Mouse (Mus musculus) embryonic facial prominence, embryonic 15.5 days (tissue): Measurements from ENCODE around the gene Pgd. TPM values are rescaled to one million over a fixed set of nuclear protein-coding genes. Genes with fewer than 3 reads are reported as not detected.
"Not testable (repeated sequence)": the region's sequence is repeated elsewhere in the genome, so short reads cannot be mapped to it uniquely, and the experiment has no call there.

Source experiments
- ATAC-seq: fragments of 200-750 bp; cut with Nextera tagmentation; 2 replicates; pipeline ENCODE4 v1.8.0; 2017; ENCODE audit warnings: low read depth, moderate TSS enrichment; ENCODE audit not compliant: insufficient number of reproducible peaks, low FRiP score, low TSS enrichment
- H3K27ac ChIP-seq: fragments of 300-500 bp; sonication (generic); replicated peaks from 2 replicates; pipeline ENCODE4 v1.5.1; 2015; ENCODE audit warnings: mild to moderate bottlenecking, inconsistent platforms
- H3K27me3 ChIP-seq: fragments of 300-500 bp; sonication (generic); 2 replicates; pipeline ENCODE4 v1.6.1; 2015; ENCODE audit warnings: inconsistent platforms
- H3K36me3 ChIP-seq: fragments of 300-500 bp; sonication (generic); 2 replicates; pipeline ENCODE4 v1.6.1; 2015; ENCODE audit warnings: mild to moderate bottlenecking, inconsistent platforms
- H3K4me1 ChIP-seq: fragments of 300-500 bp; sonication (generic); 2 replicates; pipeline ENCODE4 v1.6.1; 2015; ENCODE audit warnings: inconsistent platforms
- H3K4me2 ChIP-seq: fragments of 300-500 bp; sonication (generic); replicated peaks from 2 replicates; pipeline ENCODE4 v1.6.1; 2015; ENCODE audit warnings: mild to moderate bottlenecking, inconsistent platforms
- H3K4me3 ChIP-seq: fragments of 300-500 bp; sonication (generic); replicated peaks from 2 replicates; pipeline ENCODE4 v1.5.1; 2015; ENCODE audit warnings: mild to moderate bottlenecking, inconsistent platforms
- H3K9ac ChIP-seq: fragments of 300-500 bp; sonication (generic); 2 replicates; pipeline ENCODE4 v1.6.1; 2015; ENCODE audit warnings: inconsistent platforms
- H3K9me3 ChIP-seq: fragments of 300-500 bp; sonication (generic); replicated peaks from 2 replicates; pipeline ENCODE4 v1.6.1; 2016; ENCODE audit warnings: inconsistent platforms
- WGBS: fragments of 180-500 bp; shearing (Covaris S2); methylation state at CpG from one replicate; pipeline ENCODE4 v1.1.7; 2015; 5-methylcytosine and 5-hydroxymethylcytosine counted together
- polyA plus RNA-seq: library from polyadenylated mRNA; unstranded; fragments of >200 nt; fragmentation: Nextera tagmentation; extraction: Ambion mirVana; gene quantifications from 2 replicates; pipeline ENCODE4 v1.2.1, GENCODE M21; 2015

The Pgd gene
- polyA plus RNA-seq, 1 experiment from 2014 or later: 104 TPM

DNA sequence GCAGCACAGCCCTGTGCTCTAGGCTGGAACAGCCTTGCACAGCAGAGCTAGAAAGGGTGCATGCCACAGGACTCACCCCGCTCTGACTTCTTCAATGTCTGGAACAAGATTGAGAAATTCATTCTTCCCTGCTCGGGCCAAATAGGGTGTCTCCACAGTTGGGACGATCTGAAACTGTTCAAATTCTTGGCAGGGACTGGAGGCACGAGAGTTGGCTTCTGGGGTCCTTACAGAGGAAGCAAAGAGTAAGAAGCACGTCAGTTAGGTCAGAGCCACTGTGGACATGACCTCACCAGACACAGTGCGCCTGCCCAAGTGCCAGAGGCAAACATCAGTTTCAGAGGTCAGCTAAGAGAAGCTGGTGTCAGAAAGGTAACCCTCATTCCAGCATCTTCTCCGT lies 15.6 kb upstream of the Pgd start:
- no peak for ATAC-seq
- 80% methylated on average over 7 of the region's 7 CpGs for WGBS
- no peak overlapping the region for H3K4me3 ChIP-seq
- no peaks in the 10 kb centered on the region for H3K27me3 ChIP-seq
- peaks cover 73% of the 10 kb centered on the region for H3K36me3 ChIP-seq
- H3K27ac ChIP-seq: no peak overlapping the region
- no peak overlapping the region for H3K9ac ChIP-seq
- no peaks in the 10 kb centered on the region for H3K9me3 ChIP-seq
- H3K4me2 ChIP-seq: no peak overlapping the region
- H3K4me1 ChIP-seq: no peaks in the 10 kb centered on the region

DNA sequence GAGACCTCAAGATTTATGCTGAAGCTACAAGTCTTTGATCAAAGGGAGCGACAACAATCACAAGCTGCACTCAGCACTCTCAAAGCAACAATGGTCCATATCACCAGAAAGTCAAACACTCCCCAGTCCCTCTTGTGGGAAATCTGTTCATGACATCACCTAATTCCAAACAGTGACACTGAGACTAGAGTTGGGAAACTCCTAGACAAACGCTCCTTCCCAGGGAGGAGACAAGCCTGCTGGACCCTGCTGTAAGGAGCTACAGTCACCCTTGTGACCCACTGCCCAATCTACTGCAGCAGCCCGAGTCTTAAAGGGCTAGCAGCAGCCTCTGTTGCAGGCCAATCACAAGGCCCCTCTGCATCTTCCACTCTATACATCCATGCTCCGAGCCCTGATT lies 13.0 kb upstream of the Pgd start:
- no peak for ATAC-seq
- Histone ChIP-seq H3K27me3 (no peaks in the 10 kb centered on the region), H3K4me3 (no peak overlapping the region), H3K27ac (no peak overlapping the region), H3K36me3 (peaks cover 50% of the 10 kb centered on the region), H3K4me2 (no peak overlapping the region), H3K4me1 (no peaks in the 10 kb centered on the region), H3K9me3 (no peaks in the 10 kb centered on the region), H3K9ac (no peak overlapping the region)
- WGBS: 49% methylated on average over 4 of the region's 4 CpGs

DNA sequence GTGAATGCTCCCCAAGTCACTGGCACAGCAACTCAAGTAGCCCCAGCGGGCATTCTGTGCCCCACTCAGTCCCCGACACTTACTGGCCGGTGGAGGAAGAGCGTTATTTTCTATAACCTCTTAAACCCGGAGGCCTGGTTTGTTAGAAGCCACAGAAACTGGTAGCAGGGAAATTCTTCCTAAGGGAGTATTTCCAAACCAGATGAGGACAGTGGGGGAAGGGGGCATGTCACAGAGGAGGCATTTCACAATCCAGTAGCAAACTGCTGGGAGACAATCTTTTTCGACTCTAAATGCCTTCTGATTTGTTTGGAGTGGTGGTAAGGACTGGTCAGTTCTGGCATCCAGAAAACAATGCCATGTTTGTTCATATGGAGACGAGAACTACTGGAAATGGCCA lies 12.6 kb upstream of the Pgd start:
- no peak overlapping the region for H3K4me3 ChIP-seq
- WGBS: 54% methylated on average over 7 of the region's 7 CpGs
- ATAC-seq: no peak
- no peak overlapping the region for H3K9ac ChIP-seq
- H3K9me3 ChIP-seq: no peaks in the 10 kb centered on the region
- H3K27ac ChIP-seq: no peak overlapping the region
- H3K36me3 ChIP-seq: peaks cover 45% of the 10 kb centered on the region
- no peaks in the 10 kb centered on the region for H3K27me3 ChIP-seq
- H3K4me2 ChIP-seq: no peak overlapping the region
- no peaks in the 10 kb centered on the region for H3K4me1 ChIP-seq

DNA sequence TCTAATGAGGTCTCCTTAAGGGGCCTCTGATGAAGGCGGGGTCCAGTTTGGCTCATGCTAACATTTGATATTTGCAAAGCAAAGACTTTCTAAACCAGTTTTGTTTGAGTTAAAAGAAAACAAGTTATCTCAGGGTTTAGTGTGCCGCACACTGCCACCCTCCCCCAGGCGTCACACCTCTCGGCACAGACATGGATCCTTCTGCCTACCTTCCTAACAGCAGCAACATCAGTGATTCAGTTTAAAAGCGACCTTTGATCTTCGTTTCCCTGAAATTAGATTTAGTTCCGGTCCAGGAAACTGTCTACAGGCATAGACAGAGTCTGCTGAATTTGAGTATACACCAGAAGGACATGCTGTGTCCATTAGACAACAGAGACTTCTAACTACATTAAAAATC lies 11.8 kb upstream of the Pgd start:
- H3K4me3 ChIP-seq: no peak overlapping the region
- no peak for ATAC-seq
- no peak overlapping the region for H3K27ac ChIP-seq
- H3K27me3 ChIP-seq: no peaks in the 10 kb centered on the region
- H3K4me1 ChIP-seq: peaks cover 2% of the 10 kb centered on the region; the same call in 1 of the 2 replicates
- H3K4me2 ChIP-seq: no peak overlapping the region
- peaks cover 37% of the 10 kb centered on the region for H3K36me3 ChIP-seq
- H3K9me3 ChIP-seq: no peaks in the 10 kb centered on the region
- no peak overlapping the region for H3K9ac ChIP-seq
- WGBS: 38% methylated on average over 7 of the region's 7 CpGs

DNA sequence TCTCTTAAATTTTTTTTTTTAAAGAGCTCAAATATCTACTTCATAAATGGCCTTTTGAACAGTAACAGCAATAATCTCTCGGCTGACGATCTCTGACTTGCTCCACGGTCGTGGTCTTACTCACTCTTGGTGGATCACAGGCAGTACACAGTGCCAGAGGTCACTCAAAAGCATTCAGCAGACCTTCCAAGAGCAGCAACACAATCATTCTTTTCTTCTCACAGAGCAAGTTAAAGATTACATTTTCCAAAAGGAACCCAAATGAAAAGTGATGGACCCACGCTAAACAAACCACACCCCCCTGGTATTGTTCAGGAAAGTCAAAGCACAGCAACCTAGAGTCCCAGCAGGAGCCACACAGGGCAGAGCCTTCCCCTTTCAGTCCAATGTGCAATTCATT lies 10.5 kb upstream of the Pgd start:
- Histone ChIP-seq H3K27ac (no peak overlapping the region), H3K4me1 (peaks cover 15% of the 10 kb centered on the region), H3K9me3 (no peaks in the 10 kb centered on the region), H3K4me3 (no peak overlapping the region), H3K27me3 (no peaks in the 10 kb centered on the region), H3K36me3 (peaks cover 24% of the 10 kb centered on the region), H3K4me2 (no peak overlapping the region), H3K9ac (no peak overlapping the region)
- 53% methylated on average over 5 of the region's 5 CpGs for whole genome bisulfite sequencing
- no peak for ATAC-seq

DNA sequence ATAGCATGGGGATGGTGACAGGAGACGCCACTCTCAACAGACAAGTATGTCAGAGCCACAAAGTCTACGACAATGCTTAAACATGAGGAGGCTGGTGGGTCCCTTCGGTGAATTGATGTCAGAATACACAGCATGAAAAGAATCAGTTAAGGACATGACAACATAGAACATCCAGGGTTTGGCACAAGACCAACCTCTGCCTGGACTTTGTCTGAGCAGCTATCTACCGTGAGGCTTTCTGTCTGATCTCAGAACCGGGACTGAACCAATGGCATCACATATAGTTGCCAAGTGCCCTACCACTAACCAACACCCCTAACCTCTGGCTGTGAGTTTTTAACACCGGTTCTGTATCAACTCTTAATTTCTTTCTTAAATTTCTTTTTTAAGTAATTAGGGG lies 10.1 kb upstream of the Pgd start:
- H3K27me3 ChIP-seq: no peaks in the 10 kb centered on the region
- no peak overlapping the region for H3K4me3 ChIP-seq
- no peak overlapping the region for H3K9ac ChIP-seq
- 60% methylated on average over 6 of the region's 6 CpGs for WGBS
- H3K36me3 ChIP-seq: peaks cover 20% of the 10 kb centered on the region
- no peak overlapping the region for H3K27ac ChIP-seq
- H3K4me2 ChIP-seq: no peak overlapping the region
- H3K4me1 ChIP-seq: peaks cover 17% of the 10 kb centered on the region
- no peak for ATAC-seq
- H3K9me3 ChIP-seq: no peaks in the 10 kb centered on the region

DNA sequence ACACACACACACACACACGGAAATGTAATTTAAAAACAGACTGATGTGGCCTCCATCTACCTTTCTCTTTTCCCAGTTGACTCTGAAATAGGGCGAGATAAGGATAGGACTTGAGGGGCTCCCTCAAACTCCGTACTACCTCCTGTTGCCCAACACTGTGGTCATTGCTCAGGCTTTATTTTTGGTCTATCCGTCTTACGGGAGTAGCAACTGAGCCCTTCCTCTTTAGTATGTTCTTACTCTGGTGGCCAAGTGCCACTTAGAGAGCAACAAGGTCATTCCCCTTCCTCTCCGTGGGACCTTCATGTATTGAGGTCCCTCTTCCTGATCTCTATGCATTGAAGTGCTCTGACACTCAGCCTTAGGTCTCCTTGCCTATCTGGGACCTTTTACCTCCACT lies 7.1 kb upstream of the Pgd start:
- Histone ChIP-seq H3K4me2 (no peak overlapping the region), H3K4me1 (peaks cover 17% of the 10 kb centered on the region), H3K27me3 (no peaks in the 10 kb centered on the region), H3K4me3 (no peak overlapping the region), H3K36me3 (no peaks in the 10 kb centered on the region), H3K9me3 (no peaks in the 10 kb centered on the region), H3K9ac (no peak overlapping the region), H3K27ac (no peak overlapping the region)
- 79% methylated on average over 6 of the region's 6 CpGs for WGBS
- ATAC-seq: no peak

DNA sequence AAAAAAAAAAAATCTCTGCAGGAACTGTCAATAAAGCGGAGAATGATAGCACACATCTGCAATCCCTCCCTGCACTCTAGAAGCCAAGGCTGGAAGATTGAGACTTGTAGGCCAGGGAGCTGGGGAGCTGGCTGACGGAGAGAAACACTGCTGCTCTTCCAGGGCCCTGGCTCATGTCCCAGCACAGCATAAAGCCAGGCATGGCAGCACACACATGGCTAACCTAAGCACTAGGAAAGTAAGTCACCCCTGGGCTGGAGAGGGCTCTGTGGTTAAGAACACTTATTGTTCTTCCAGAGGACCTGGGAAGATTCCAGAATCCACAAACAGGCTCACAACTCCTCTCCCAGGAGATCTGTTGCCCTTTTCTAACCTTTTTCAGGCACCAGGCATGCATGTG lies 6.1 kb upstream of the Pgd start:
- H3K36me3 ChIP-seq: no peaks in the 10 kb centered on the region
- H3K27ac ChIP-seq: peak overlapping the region; percentile 71
- 44% methylated on average over 2 of the region's 2 CpGs for WGBS
- H3K27me3 ChIP-seq: no peaks in the 10 kb centered on the region
- no peaks in the 10 kb centered on the region for H3K9me3 ChIP-seq
- H3K9ac ChIP-seq: no peak overlapping the region
- no peak overlapping the region for H3K4me2 ChIP-seq
- no peak for ATAC-seq
- peaks cover 17% of the 10 kb centered on the region for H3K4me1 ChIP-seq
- H3K4me3 ChIP-seq: no peak overlapping the region

DNA sequence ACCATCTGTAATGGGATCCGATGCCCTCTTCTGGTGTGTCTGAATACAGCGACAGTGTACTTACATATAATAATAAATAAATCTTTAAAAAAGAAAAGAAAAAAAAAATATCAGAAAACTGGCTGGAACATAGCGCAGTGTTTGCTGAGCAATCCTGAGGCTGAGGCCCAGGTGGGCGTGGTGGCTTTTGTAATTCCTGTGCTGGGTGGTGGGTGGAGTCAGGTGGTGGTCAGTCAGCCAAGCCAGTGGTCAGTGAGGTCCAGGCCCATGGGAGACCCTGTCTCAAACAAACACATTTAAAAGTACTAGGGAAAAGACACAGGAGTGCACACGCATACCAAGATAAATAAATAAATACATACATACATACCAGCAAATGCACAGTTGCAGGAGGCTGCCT lies 5.5 kb upstream of the Pgd start:
- ATAC-seq: no peak
- Histone ChIP-seq H3K27ac (peak overlapping the region; percentile 71), H3K4me1 (peaks cover 17% of the 10 kb centered on the region), H3K36me3 (no peaks in the 10 kb centered on the region), H3K9me3 (no peaks in the 10 kb centered on the region), H3K27me3 (no peaks in the 10 kb centered on the region), H3K4me3 (no peak overlapping the region), H3K9ac (no peak overlapping the region), H3K4me2 (no peak overlapping the region)
- WGBS: 92% methylated on average over 5 of the region's 5 CpGs

DNA sequence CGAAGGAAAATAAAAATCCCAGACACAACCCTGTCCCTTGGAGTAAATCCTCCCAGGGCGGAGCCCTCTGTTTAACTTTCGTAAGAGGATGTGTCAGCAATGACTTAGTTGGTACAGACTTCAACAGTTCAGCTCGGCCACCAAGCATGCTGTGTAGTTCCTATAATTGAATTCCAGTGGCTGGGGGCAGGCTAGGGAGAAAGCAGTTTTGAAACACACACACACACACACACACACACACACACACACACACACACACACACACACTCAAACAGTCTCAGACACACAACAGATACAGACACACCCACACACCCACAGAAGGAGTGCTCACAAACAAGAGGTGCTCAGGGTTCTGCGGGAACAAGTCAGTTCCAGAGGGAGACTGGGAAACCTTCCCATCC lies 5.0 kb upstream of the Pgd start:
- 55% methylated on average over 5 of the region's 5 CpGs for WGBS
- Histone ChIP-seq H3K27ac (peak overlapping the region; percentile 71), H3K36me3 (no peaks in the 10 kb centered on the region), H3K9ac (no peak overlapping the region), H3K27me3 (no peaks in the 10 kb centered on the region), H3K4me2 (no peak overlapping the region), H3K9me3 (no peaks in the 10 kb centered on the region), H3K4me3 (no peak overlapping the region), H3K4me1 (peaks cover 17% of the 10 kb centered on the region)
- no peak for ATAC-seq

DNA sequence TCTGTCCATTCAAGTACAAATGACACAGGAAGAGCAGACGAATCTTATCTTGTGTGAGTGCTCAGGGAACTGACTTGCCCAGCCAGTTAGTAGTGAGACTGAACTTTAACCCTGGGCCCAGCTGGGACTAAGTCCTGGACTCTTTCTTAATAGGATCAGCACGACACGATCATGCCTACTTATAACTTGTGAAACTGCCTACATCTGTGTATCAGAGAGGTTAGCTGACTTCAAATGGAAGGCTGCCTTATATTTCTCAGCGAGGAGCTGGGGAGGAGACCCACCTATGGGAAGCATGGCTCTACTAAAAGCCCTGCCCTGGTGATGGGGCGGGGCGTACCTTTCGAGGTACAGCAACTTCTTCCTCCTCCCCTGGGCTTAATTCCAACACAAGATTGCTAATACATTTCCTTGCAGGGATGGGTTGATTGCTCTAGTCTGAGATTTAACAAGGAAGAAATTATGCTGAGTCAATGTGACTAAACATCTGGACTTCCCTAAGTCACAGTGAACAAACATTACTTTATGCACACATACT lies 3.9 kb upstream of the Pgd start:
- Histone ChIP-seq H3K27ac (peak overlapping the region; percentile 65; the same call in 1 of the 2 replicates), H3K4me2 (no peak overlapping the region)

DNA sequence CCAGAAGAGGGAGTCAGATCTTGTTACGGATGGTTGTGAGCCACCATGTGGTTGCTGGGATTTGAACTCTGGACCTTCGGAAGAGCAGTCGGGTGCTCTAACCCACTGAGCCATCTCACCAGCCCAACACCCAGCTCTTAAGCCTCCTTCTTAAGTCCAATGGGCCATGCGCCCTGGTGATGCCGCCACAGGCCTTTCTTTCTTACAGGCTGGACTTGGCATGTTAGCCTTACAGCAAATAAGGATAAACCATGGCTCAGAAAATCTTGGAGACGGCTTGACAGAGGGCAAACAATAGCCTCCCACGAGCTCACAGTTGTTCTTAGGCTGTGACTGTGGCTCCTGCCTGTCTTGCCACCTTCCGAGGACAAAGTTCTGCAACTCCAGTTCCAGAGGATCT lies 3.4 kb upstream of the Pgd start:
- ATAC-seq, H3K4me3 ChIP-seq, H3K27me3 ChIP-seq, H3K9ac ChIP-seq, H3K9me3 ChIP-seq, H3K36me3 ChIP-seq, H3K4me2 ChIP-seq: not testable (repeated sequence)
- 80% methylated on average over 7 of the region's 8 CpGs for WGBS
- peak overlapping the region; percentile 65; the same call in 1 of the 2 replicates for H3K27ac ChIP-seq
- peaks cover 27% of the 10 kb centered on the region for H3K4me1 ChIP-seq

More for the DNA sequence above, 3.9 kb upstream of the Pgd start:
- no peak overlapping the region for H3K4me3 ChIP-seq
- H3K36me3 ChIP-seq: no peaks in the 10 kb centered on the region
- no peak for ATAC-seq
- H3K4me1 ChIP-seq: peaks cover 22% of the 10 kb centered on the region
- 53% methylated on average over 7 of the region's 7 CpGs for WGBS
- no peak overlapping the region for H3K9ac ChIP-seq
- H3K9me3 ChIP-seq: no peaks in the 10 kb centered on the region
- H3K27me3 ChIP-seq: no peaks in the 10 kb centered on the region
